Mouse (Mus musculus) ovary, adult 18-20 months (tissue): ENCODE measurements around the gene Cyp2c23.

Experiments
- DNase-seq: peaks from one replicate; pipeline ENCODE4 v3.0.0; 2022; ENCODE audit warnings: low spot score, mixed read lengths

Gene Cyp2c23

GRCm38 (mm10) chr19:44024921-44025585 lies 4.0 kb downstream of the Cyp2c23 start:
- no peak for DNase-seq

- DNase-seq: no peak
Measured at GRCm38 (mm10) chr19:44023066-44023465, 5.9 kb downstream of the Cyp2c23 start.

- peak; percentile 39 for DNase-seq
Measured at GRCm38 (mm10) chr19:44021502-44021901, 7.5 kb downstream of the Cyp2c23 start.

GRCm38 (mm10) chr19:44019739-44020138 lies 9.3 kb downstream of the Cyp2c23 start:
- DNase-seq: no peak

GRCm38 (mm10) chr19:44013862-44014261 lies 15.1 kb downstream of the Cyp2c23 start:
- no peak for DNase-seq

GRCm38 (mm10) chr19:44008784-44009183 lies 20.2 kb downstream of the Cyp2c23 start:
- DNase-seq: peak; percentile 15

GRCm38 (mm10) chr19:44007186-44007585 lies 21.8 kb downstream of the Cyp2c23 start:
- DNase-seq: no peak

- DNase-seq: no peak
Measured at GRCm38 (mm10) chr19:44005025-44005424, 24.0 kb downstream of the Cyp2c23 start.

- no peak for DNase-seq
Measured at GRCm38 (mm10) chr19:44004261-44004660, 24.7 kb downstream of the Cyp2c23 start.

- no peak for DNase-seq
Measured at GRCm38 (mm10) chr19:44000720-44001119, 28.3 kb downstream of the Cyp2c23 start.

- DNase-seq: no peak
Measured at GRCm38 (mm10) chr19:44000061-44000460, 28.9 kb downstream of the Cyp2c23 start.

GRCm38 (mm10) chr19:43998802-43999527 lies 30.0 kb downstream of the Cyp2c23 start:
- DNase-seq: no peak

- no peak for DNase-seq
Measured at GRCm38 (mm10) chr19:43998101-43998500, 30.9 kb downstream of the Cyp2c23 start.

GRCm38 (mm10) chr19:43995427-43995826 lies 33.6 kb downstream of the Cyp2c23 start:
- DNase-seq: no peak

GRCm38 (mm10) chr19:43992464-43992863 lies 36.5 kb downstream of the Cyp2c23 start:
- DNase-seq: no peak

GRCm38 (mm10) chr19:43990362-43990761 lies 38.6 kb downstream of the Cyp2c23 start:
- DNase-seq: no peak

- no peak for DNase-seq
Measured at GRCm38 (mm10) chr19:43986069-43986794, 42.8 kb downstream of the Cyp2c23 start, which contains the start of gene Cpn1. TSS of gene Cpn1 (minus strand) at chr19:43986556.

- no peak for DNase-seq
Measured at GRCm38 (mm10) chr19:43981992-43982391, 47.0 kb downstream of the Cyp2c23 start.

- no peak for DNase-seq
Measured at GRCm38 (mm10) chr19:43980711-43981110, 48.3 kb downstream of the Cyp2c23 start.

- no peak for DNase-seq
Measured at GRCm38 (mm10) chr19:43977799-43978198, 51.2 kb downstream of the Cyp2c23 start.

GRCm38 (mm10) chr19:43976661-43977060 lies 52.3 kb downstream of the Cyp2c23 start:
- no peak for DNase-seq

- no peak for DNase-seq
Measured at GRCm38 (mm10) chr19:43974221-43974620, 54.8 kb downstream of the Cyp2c23 start.

- DNase-seq: no peak
Measured at GRCm38 (mm10) chr19:43973711-43974110, 55.3 kb downstream of the Cyp2c23 start.
